Mouse (Mus musculus): ENCODE results near the gene Eif2b4. TPM values are rescaled to one million over a fixed set of nuclear protein-coding genes. Genes with fewer than 3 reads are reported as not detected.
A peak's percentile ranks its signal among the peaks of the same experiment; 100 is the strongest.
"Not testable (repeated sequence)": the region's sequence is repeated elsewhere in the genome, so short reads cannot be mapped to it uniquely, and the experiment has no call there.

Gene Eif2b4
- 10 to 100 TPM; 54.9 to 69.8 TPM for total RNA-seq (2021)
- long read RNA-seq, experiment 1, transcript Eif2b4-202 (12 exons, 1,966 nt) = minor isoform, 12 of 55 reads
- long read RNA-seq, experiment 1, transcript Eif2b4-201 (13 exons, 2,025 nt) = major isoform, 32 of 55 reads
- long read RNA-seq, experiment 1, partial matches to known transcripts = 3 of 55 reads
- long read RNA-seq, experiment 1, other reads (novel, unspliced or antisense) = 7 of 55 reads
- long read RNA-seq, experiment 2, transcript Eif2b4-201 (13 exons, 2,025 nt) = major isoform, 30 of 58 reads
- long read RNA-seq, experiment 2, partial matches to known transcripts = 21 of 58 reads
- long read RNA-seq, experiment 2, other reads (novel, unspliced or antisense) = 3 of 58 reads

DNA sequence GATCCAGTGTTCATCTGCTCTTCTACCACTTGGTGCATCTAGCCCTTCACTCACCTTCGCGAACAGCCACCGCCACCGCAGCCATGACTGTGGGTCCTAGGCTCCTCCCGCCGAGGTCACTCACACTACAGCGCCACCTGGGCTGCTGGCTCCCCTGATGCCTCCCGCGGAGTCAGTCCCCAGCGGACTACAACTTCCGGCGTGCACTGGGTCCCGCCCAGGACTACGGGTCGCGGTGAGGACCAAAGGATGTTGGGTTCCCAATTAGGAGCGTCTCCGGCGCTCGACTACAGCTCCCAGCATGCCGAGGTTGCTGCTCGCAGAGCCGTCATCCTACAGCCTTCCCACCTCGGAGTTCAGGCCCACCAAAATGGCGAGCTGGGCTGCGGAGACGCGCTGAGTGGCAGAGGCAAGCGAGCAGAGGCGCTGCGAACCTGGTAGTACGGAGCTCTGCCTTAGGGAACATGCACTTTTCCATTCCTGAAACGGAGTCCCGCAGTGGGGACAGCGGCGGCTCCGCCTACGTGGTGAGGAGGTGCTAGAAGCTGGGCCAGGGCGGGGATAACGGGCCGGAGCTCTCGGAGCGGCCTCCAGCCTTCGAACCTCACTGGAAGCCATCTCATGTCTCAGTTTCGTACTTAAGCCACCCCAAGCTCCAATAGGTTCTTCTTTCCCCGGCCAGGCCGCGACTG lies at the start of gene Eif2b4, which contains the start of gene Snx17:
Gene Eif2b4, minus strand, starts transcription at position 492 of the 692 bp plus-strand sequence.
Gene Snx17, plus strand, starts transcription at position 289 of the 692 bp plus-strand sequence.
- peak; percentile 99 for DNase-seq (ENCODE audit: low spot score in 2 of 2)

DNA sequence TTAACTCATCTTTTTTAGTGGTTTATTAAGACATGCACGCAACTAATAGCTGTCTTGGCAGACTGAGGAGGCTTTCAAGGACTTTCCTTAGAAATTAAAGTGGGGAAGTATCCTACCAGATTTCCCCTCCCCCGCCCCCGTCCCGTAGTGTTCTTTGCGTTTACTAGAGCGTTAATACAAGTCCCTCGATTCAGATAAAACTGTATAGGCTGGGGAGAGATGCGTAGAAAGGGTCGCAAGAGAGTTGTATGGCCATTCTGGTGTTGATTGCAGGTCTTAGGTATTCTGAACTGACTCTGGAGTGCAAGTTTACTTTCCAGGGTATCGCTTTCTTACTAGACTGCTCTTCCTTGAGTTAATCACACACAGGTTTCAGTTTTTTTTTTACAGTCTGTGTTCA lies 49.0 kb upstream of the Eif2b4 start:
- DNase-seq (ENCODE audit: low spot score in 2 of 2) = no peak

DNA sequence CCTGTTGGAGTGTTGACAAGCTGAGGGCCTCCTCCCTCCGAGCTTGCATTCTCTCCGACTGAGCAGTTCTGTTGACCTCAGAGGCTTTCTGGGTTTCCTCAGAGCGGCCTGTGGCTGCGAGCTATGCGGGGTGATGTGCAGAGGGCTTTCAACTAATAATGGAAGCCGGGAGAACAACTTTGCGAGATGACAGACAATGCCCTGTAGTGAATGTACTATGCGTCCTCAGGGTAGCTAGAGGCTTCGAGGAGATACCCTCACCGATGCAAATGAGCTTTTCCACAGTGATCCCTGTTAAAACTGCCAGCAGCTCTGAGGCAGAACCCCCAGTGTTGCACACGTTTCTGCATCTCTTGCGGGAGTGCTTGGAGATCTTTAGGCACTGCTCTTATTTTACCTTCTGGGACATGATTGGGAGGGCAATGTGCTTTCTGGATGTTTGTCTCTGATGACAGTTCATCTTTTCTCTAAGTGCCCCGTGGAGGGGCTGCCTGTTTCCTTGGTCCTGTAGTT lies 48.3 kb upstream of the Eif2b4 start:
- DNase-seq (ENCODE audit: low spot score in 2 of 2) = no peak

DNA sequence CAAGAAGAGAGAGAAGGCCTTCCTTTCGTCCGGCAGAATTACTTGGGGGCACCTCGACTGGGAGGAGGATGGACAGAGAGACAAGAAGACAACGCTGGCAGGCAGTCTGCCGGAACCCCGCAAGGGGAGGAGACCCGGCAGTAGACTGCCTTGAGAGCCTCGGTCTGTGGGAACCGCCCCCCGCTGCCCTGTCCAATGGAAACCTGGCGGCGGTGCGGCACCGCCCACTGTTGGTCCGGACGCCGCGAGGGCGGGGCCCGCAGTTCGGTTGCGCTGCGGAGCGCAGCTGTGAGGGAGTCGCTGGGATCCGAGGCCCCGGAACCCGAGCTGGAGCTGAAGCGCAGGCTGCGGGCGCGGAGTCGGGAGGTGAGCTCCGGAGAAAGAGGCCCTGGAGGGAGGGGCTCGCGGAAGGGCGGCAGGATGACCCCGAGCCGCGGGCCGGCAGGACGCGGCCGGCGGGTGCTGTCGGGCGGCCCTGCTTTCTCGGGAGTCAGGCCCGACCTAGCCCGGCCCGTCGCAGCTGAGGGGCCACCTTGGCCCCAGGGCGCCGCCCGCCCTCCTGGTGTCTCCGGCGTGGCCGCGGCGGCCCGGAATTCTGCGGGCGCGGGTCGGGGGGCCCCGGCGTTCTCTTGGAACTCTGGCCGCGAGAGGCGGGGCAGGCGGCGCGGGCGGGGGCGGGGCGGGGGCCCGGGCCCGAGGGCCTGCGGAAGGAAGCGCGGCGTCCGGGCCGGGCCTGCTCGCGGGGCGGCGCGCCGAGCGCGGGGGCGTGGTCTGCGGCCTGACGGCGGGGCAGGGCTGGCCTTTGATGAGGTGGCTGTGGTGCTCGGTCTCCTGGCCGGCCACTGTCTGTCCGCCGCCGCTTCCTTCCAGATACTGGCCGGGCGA lies 47.6 kb upstream of the Eif2b4 start, which contains the start of the genes Nrbp1 and Gm9970:
Gene Nrbp1, plus strand, starts transcription at position 228 of the 885 bp plus-strand sequence.
Gene Gm9970, minus strand, starts transcription at position 596 of the 885 bp plus-strand sequence.
- peak; percentile 94 to 96 for DNase-seq (ENCODE audit: low spot score in 2 of 2)

DNA sequence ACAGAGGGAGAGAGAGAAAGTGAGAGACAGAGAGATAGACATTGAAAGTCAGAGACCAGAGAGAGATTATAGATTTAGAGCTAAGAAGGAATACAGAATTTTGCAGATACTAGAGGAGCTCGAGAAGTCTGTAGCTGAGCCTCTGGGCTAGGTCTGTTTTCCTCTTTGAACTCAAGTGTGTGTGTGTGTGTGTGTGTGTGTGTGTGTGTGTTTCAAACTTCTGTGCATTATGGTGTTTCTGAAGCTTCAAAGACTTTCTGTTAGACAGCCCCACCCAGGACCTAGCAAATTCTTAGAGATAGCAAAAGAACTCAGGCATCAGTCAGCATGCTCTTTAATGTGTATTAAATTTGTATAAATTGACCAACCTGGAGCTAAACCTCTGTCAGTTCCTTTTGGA lies 33.4 kb upstream of the Eif2b4 start:
- DNase-seq (ENCODE audit: low spot score in 2 of 2) = no peak

DNA sequence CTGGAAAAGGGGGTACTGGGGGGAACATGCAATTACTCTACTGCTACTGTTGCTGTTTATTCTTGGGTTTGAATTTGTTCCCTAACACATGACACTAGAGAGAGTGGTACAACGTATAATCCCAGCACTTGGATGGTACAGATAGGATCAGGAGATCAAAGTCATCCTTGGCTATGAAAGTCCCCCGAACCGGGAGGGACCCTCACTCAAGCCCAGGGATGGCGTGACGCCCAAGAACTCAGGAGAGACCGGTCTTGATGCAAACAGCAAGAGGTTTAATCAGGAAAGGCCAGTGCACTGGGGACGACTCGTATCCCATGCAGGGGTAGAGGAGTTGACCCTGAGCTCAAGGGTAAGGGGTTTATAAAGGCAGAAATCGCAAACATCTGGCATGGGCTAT lies 29.5 kb upstream of the Eif2b4 start:
- no peak for DNase-seq (ENCODE audit: low spot score in 2 of 2)

DNA sequence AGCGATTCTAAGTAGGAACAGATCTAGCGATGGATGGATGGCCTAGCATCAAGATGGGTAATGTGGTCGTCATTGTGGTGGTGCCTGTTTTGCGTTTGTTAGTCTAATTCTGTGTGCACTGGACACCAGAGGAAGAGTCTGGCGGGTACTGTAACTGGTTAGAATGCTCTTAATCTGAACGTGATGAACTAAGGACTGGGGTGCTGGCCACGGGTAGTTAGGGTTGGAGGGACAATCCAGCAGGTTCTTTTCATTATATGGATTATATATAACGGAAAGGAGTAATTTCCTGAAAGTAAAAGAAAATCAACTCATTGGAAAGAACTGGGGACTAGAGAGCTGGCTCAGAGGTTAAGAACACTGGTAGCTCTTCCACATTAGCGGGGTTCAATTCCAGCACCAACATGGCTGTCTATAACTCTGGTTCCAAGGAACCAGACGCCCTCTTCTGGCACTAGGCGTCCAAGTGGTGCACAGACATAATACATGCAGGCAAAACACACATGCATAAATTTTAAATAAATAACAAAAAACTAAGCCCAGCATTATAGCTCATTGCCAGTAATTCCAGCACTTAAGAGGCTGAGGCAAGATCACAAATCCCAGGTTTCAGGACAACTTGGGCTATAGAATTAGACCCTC lies 28.2 kb upstream of the Eif2b4 start:
- peak in 1 of 2 experiments; percentile 29 for DNase-seq (ENCODE audit: low spot score in 2 of 2)

DNA sequence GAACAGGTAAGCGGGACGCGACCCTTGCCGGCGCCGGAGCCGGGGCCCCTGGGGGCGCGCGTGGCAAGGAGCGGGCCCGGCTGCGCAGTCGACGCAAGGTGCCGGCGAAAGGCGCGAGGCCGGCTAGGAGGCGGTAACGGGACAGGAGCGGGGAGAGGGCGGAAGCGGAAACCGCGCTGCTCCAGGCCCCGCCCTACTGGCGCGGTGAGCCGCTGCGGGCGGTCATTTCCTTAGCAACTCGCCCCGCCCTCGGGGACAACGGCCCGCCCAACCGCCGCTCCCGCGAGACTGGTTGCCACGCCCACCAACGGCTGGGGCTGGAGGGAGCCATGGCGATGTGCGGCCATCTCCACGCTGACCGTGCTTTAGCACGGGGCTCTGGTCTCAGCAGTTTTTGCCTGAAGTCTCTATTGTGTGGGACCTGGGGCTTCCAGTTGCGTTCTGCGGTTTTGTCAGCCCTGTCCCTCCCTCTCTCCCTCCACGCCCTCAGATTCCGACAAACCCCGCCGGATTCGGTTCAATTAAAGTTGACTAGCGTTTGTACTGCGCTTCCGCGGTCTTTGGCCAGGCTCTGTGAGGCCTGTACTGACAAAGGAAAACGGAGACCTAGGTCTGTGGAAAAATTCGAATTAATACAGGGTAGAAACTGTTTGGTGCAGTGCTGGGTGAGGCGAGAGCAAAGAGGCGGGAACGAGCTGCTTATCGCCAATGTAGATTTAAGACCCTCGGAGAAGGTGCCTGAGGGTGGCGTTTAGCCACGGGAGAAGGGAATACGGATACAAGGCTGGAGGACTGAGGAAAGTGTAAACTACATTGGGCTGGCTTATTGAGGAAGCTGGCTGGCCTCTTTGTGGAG lies 27.4 kb upstream of the Eif2b4 start, which contains the start of gene Ppm1g:
Gene Ppm1g, minus strand, starts transcription at position 240 of the 856 bp plus-strand sequence.
- peak; percentile 97 to 99 for DNase-seq (ENCODE audit: low spot score in 2 of 2)

DNA sequence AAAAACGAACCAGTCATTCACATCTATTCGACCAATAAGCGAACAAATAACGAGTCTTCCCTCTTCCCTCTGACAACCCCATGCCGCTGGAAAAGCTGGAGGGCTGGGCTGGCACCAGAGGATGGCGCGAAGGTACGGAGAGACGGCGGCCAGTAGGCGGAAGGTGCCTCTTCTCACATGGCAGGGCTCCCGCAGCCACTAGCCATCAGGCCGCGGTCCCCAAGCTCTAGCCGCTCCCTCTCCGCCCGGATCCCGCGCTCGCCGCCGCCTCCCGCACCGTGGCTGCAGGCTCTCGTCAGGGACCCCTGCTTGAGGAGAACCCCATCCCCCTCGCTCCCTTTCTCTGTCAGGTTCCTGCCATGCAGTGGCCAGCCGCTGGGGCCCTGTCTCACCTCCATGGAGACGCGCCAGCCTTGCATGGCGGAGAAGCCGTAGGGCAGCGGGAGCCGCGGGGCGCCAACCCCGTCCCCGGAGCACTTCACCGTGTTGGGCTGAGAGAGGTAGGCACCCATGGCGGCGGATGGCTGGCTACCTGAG lies 26.7 kb upstream of the Eif2b4 start:
- peak in 1 of 2 experiments; percentile 54 for DNase-seq (ENCODE audit: low spot score in 2 of 2)

DNA sequence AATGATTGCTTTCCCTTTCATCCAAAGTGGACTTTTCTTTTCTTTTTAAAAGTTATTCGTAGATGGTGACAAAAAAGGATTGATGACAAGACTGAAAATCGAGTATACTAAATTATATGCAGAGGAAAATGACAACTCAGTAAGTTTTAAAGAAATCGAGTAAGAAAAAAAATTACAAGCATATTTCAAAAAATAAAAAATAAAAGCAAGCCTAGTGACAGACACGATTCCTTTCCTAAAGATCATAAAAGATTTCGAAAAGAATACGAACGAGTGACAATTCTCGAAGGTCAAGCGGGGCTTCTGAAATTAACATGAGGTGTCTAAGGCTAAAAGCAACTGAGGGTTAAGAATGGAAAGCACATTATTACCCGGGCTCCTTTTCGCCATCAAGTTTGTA lies 26.2 kb upstream of the Eif2b4 start:
- DNase-seq (ENCODE audit: low spot score in 2 of 2) = no peak

DNA sequence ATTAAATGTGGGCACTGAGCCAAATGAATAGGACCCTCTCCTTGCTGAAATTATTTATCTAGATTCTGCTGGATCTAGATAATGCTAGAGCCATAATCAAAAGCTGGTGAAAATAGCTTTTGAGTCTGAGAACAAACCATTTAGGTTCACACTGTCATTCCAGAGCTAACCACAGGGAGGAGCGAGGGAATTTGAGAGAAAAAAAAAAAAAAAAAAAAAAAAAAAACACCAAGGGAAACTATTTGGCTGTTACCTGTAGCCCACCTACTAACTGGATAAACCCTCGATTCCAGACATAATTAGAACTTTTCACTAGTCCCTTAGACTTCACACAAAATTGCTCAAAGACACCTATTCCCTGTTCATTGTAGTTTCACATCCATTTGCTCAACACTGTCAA lies 25.8 kb upstream of the Eif2b4 start:
- DNase-seq (ENCODE audit: low spot score in 2 of 2) = no peak

DNA sequence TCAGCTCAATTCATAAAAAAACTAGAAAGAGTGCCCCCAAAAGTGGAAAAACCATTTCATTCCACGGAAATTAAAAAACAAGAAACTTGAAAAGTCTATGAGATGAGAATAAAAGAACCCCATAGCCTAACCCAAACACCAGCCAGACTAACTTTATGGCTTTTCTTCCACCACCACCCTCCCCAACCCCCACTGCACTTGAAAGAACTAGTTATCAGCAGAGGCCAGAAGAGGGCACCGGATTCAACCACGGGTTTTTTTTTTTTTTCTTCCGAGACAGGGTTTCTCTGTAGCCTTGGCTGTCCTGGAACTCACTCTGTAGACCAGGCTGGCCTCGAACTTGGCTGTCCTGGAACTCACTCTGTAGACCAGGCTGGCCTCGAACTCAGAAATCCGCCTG lies 25.1 kb upstream of the Eif2b4 start:
- no peak for DNase-seq (ENCODE audit: low spot score in 2 of 2)

DNA sequence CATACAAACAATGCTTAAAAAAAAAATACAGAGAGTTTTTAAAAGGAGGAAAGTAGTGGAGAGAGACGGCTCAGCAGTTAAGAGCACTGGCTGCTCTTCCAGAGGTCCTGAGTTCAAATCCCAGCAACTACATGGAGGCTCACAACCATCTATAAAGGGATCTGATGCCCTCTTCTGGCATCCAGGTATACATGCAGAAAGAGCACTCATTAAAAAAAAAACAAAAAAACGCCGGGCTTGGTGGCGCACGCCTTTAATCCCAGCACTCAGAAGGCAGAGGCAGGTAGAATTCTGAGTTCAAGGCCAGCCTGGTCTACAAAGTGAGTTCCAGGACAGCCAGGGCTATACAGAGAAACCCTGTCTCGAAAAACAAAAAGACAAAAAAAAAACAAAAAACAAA lies 23.3 kb upstream of the Eif2b4 start:
- not testable (repeated sequence) for DNase-seq (ENCODE audit: low spot score in 2 of 2)

DNA sequence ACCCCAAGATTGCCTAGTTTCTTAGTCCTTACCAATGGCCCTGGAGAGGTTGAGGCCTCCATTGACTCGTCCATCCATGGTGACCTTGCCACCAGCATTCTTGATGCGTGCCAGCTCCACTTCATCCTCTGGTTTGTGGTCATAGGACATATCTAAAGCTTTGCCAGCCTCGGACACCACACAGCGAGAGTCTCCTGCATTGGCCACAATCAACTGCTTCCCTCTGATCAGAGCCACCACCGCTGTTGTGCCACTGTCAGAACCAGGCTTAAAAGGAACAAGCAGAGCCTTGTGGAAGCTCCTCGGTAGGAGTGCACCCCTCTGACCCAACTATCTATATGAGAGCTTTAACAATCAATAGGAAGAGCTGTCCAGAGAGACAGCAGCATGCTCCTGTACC lies 11.2 kb upstream of the Eif2b4 start:
- DNase-seq (ENCODE audit: low spot score in 2 of 2) = no peak

DNA sequence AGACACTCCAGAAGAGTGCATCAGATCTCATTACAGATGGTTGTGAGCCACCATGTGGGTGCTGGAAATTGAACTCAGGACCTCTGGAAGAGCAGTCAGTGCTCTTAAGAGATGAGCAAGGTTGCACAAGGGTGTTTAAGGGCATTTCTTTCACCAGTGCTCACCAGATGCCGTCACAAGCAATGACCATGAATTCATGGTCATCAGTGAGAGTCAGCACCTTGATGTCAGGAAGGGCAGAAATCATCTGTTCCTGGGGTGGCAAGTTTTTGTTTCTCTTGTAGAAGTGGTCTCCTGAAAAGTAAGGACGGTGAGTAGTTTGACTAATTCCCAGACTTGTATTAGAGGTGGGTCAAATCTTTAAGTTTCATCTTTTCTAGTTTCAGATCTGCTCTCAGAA lies 10.6 kb upstream of the Eif2b4 start:
- DNase-seq (ENCODE audit: low spot score in 2 of 2) = no peak

DNA sequence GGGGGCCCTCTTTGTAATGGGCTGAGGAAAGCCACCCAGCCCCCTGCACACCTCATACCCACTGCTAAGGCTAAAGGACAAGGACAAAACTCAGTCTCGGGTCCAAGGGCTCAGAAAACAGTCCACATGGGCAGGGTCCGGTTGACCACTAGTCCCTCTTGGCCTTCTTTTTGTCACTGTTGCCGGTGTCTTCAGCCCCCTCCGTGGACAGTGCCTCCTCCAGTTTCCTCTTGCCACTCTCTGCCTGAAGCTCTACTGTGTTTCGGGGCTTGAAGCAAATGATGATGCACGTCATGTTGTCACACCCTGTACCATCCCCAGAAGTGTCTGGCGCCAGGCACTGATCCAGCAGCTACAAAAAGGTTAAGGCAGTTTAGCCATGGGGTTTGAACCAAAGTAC lies 9.7 kb upstream of the Eif2b4 start:
- DNase-seq (ENCODE audit: low spot score in 2 of 2) = no peak

DNA sequence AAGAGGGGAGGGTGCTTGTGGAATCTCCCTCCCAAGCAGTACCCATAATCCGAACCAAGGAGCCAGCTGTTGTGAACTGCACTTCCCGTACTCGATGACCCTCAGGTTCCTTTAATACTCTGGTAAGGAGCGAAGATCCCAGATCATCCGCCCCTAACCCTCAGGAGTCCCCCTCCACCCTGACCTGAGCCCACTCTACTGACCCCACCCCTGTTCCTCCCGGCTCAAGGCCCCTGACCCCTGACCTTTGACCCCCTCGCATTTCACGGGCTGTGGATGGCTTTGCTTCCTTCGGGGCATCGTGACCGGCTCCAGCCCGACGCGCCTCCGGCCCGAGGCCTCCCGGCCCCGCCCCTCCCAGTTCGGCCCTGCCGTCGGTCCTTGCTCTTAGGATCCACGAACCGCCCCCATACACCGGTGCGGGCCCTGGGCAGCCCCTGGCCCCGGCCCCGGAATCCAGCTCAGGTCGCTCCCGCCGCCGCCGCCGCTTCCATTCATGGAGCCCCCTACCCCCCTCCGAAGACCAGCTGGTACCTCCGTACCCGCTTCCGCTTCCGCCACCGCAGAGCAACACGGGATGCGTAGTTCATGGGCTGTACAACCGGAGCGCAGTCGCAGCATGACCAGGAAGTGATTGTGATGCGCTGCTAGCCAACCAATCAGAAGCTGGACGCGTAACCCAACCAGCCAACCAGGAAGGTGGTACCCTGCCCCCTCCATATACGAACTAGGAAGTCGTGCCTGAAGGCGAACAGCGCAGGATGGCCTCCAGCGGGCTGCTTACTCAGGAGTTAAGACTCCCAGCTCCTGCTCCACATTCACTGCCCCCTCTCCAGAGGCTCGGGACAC lies 8.7 kb upstream of the Eif2b4 start, which contains the start of gene Zfp513:
Gene Zfp513, minus strand, starts transcription at position 562 of the 849 bp plus-strand sequence.
- peak; percentile 82 to 87 for DNase-seq (ENCODE audit: low spot score in 2 of 2)

All from adrenal gland, adult 18-20 months (tissue).